Mouse (Mus musculus) midbrain, embryonic 14.5 days (tissue): ENCODE data around the gene Agpat3. TPM values are rescaled to one million over a fixed set of nuclear protein-coding genes. Genes with fewer than 3 reads are reported as not detected.

Experiments
- ATAC-seq: fragments of 200-750 bp; cut with Nextera tagmentation; 2 replicates; pipeline ENCODE4 v1.8.0; 2017; ENCODE audit warnings: moderate number of reproducible peaks, moderate library complexity; ENCODE audit not compliant: low FRiP score, low TSS enrichment
- DNase-seq: peaks from one replicate; pipeline ENCODE4 v3.0.0-alpha.2; 2015
- H3K27ac ChIP-seq: fragments of 300-500 bp; sonication (generic); replicated peaks from 2 replicates; pipeline ENCODE4 v1.5.1; 2014; ENCODE audit warnings: mild to moderate bottlenecking, low read depth, low read length, moderate library complexity
- H3K27me3 ChIP-seq: fragments of 300-500 bp; sonication (generic); 2 replicates; pipeline ENCODE4 v1.6.1; 2014; ENCODE audit warnings: low read length, control low read depth, mixed read lengths; ENCODE audit not compliant: control insufficient read depth, insufficient read depth
- H3K36me3 ChIP-seq: fragments of 300-500 bp; sonication (generic); 2 replicates; pipeline ENCODE4 v1.6.1; 2014; ENCODE audit warnings: low read length, control low read depth; ENCODE audit not compliant: control insufficient read depth, insufficient read depth
- H3K4me1 ChIP-seq: fragments of 300-500 bp; sonication (generic); 2 replicates; pipeline ENCODE4 v1.6.1; 2014; ENCODE audit warnings: mild to moderate bottlenecking, antibody characterized with exemption, low read length, control low read depth; ENCODE audit not compliant: control insufficient read depth, insufficient read depth
- H3K4me2 ChIP-seq: fragments of 300-500 bp; sonication (generic); 2 replicates; pipeline ENCODE4 v1.6.1; 2014; ENCODE audit warnings: mild to moderate bottlenecking, low read length, moderate library complexity
- H3K4me3 ChIP-seq: fragments of 300-500 bp; sonication (generic); replicated peaks from 2 replicates; pipeline ENCODE4 v1.5.1; 2014; ENCODE audit warnings: low read depth, low read length
- H3K9ac ChIP-seq: fragments of 300-500 bp; sonication (generic); replicated peaks from 2 replicates; pipeline ENCODE4 v1.6.1; 2014; ENCODE audit warnings: mild to moderate bottlenecking, low read length, moderate library complexity
- H3K9me3 ChIP-seq: fragments of 300-500 bp; sonication (generic); 2 replicates; pipeline ENCODE4 v1.6.1; 2016; ENCODE audit warnings: low read length, control low read depth, mixed read lengths; ENCODE audit not compliant: control insufficient read depth
- WGBS: fragments of 180-500 bp; shearing (Covaris S2); extraction: QIAGEN DNeasy Blood & Tissue Kit; methylation state at CpG from one replicate; pipeline ENCODE4 v1.1.7; 2014; 5-methylcytosine and 5-hydroxymethylcytosine counted together
- microRNA-seq: library from miRNA; unstranded; fragments of <30 nt; microRNA quantifications from one replicate; pipeline ENCODE4, GENCODE M21; 2016
- polyA plus RNA-seq: library from polyadenylated mRNA; unstranded; fragments of >200 nt; fragmentation: Nextera tagmentation; extraction: Ambion mirVana; gene quantifications from 2 replicates; pipeline ENCODE4 v1.2.1, GENCODE M21; 2014

The Agpat3 gene
- polyA plus RNA-seq, 1 experiment from 2014 or later = 61.4 TPM

- Histone ChIP-seq H3K9ac (no peak overlapping the region), H3K27me3 (no peaks in the 10 kb centered on the region), H3K4me1 (no peaks in the 10 kb centered on the region), H3K9me3 (no peaks in the 10 kb centered on the region), H3K27ac (no peak overlapping the region), H3K4me3 (no peak overlapping the region), H3K4me2 (no peak overlapping the region), H3K36me3 (peaks cover 59% of the 10 kb centered on the region)
- WGBS = 97% methylated on average over 7 of the region's 7 CpGs
- no peak for DNase-seq
- no peak for ATAC-seq
These were observed 131.0 kb downstream of the Agpat3 start for GRCm38 (mm10) chr10:78221315-78221714.

GRCm38 (mm10) chr10:78219528-78219927, 132.8 kb downstream of the Agpat3 start:
- no peaks in the 10 kb centered on the region for H3K4me1 ChIP-seq
- no peak overlapping the region for H3K4me3 ChIP-seq
- DNase-seq = no peak
- H3K36me3 ChIP-seq = peaks cover 76% of the 10 kb centered on the region
- H3K27me3 ChIP-seq = no peaks in the 10 kb centered on the region
- ATAC-seq = no peak
- 89% methylated on average over 1 of the region's 1 CpGs for WGBS
- H3K4me2 ChIP-seq = no peak overlapping the region
- no peaks in the 10 kb centered on the region for H3K9me3 ChIP-seq
- no peak overlapping the region for H3K27ac ChIP-seq
- H3K9ac ChIP-seq = no peak overlapping the region

Small RNA genes lying within 50 kb of the gene (microRNA-seq; reads per million reads assigned to microRNA genes)
- not detected for gene Mir7659

Other genes with a start within 250 kb of the Agpat3 start
- gene D10Jhu81e, start 182.7 kb downstream of the Agpat3 start, polyA plus RNA-seq = 17.9 and 56.8 TPM in 2 replicates
- gene Pwp2, start 167.3 kb downstream of the Agpat3 start, polyA plus RNA-seq = 13.7 and 15.2 TPM in 2 replicates
- gene Trappc10, start 107.8 kb downstream of the Agpat3 start, polyA plus RNA-seq = 33.4 and 37.2 TPM in 2 replicates
- gene Rrp1, start 60.6 kb upstream of the Agpat3 start, polyA plus RNA-seq = 305 and 353 TPM in 2 replicates
- 100 and 102 TPM in 2 replicates for gene Cstb, start 73.2 kb upstream of the Agpat3 start, polyA plus RNA-seq
- 22.6 and 23.7 TPM in 2 replicates for gene Pdxk, start 112.5 kb upstream of the Agpat3 start, polyA plus RNA-seq
- not detected in 2 replicates for gene Olfr1358, start 164.9 kb upstream of the Agpat3 start, polyA plus RNA-seq
- 46.4 and 48.5 TPM in 2 replicates for gene Ilvbl, start 221.9 kb upstream of the Agpat3 start, polyA plus RNA-seq
- 2.3 and 4.3 TPM in 2 replicates for gene Syde1, start 239.5 kb upstream of the Agpat3 start, polyA plus RNA-seq